Mouse (Mus musculus): Measurements from ENCODE around the gene Sept12.

DNA sequence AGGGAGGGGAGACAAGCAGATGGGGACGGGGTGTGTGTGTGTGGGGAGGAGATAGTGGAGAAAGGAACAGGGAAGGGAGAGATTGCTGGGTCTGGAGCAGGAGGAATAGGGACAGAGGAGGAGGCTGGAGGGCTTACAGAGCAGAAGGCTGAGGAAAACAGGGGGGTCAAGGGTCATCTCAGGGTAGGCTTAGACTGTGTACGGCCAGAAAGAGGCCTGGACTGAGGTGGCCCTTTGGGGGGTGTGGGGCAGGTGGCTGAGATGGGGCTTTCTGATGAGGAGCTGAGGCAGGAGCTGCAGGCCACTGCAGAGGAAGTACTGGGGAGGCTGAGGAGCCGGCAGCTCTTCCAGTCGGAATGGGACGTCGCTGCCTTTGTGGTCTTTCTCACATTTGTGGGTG, 9.8 kb upstream of the Sept12 start:
- TF ChIP-seq POLR2A (IDR thresholded peaks at IDR 0.05; ENCODE audit: low read depth, low read length) (no peak), CTCF (IDR thresholded peaks at IDR 0.05; ENCODE audit: extremely low read depth, insufficient read length, insufficient replicate concordance, low read depth, low read length) (no peak)
